Mouse (Mus musculus) heart, postnatal 4 days (tissue): ENCODE data around the gene Acot5. TPM values are rescaled to one million over a fixed set of nuclear protein-coding genes. Genes with fewer than 3 reads are reported as not detected.
"Not testable (repeated sequence)": the region's sequence is repeated elsewhere in the genome, so short reads cannot be mapped to it uniquely, and the experiment has no call there.

ENCODE experiments used
- DNase-seq: peaks from one replicate; pipeline ENCODE4 v3.0.0; 2021
- total RNA-seq, 2 experiments: library from RNA; stranded (reverse); gene quantifications; 2 replicates each; pipeline ENCODE4 v1.2.3; 2021

Gene Acot5
- under 1 TPM in 1 of 2 experiments, not detected in 1; 0.21 TPM for total RNA-seq

GRCm38 (mm10) chr12:84068986-84069385, at the start of gene Acot5:
Acot5 (plus strand) TSS chr12:84069325.
- DNase-seq, result no peak

GRCm38 (mm10) chr12:84020528-84020927, 48.6 kb upstream of the Acot5 start:
- peak; percentile 84 for DNase-seq

- not testable (repeated sequence) for DNase-seq
Measured at GRCm38 (mm10) chr12:84022266-84022665, 46.9 kb upstream of the Acot5 start.

DNA sequence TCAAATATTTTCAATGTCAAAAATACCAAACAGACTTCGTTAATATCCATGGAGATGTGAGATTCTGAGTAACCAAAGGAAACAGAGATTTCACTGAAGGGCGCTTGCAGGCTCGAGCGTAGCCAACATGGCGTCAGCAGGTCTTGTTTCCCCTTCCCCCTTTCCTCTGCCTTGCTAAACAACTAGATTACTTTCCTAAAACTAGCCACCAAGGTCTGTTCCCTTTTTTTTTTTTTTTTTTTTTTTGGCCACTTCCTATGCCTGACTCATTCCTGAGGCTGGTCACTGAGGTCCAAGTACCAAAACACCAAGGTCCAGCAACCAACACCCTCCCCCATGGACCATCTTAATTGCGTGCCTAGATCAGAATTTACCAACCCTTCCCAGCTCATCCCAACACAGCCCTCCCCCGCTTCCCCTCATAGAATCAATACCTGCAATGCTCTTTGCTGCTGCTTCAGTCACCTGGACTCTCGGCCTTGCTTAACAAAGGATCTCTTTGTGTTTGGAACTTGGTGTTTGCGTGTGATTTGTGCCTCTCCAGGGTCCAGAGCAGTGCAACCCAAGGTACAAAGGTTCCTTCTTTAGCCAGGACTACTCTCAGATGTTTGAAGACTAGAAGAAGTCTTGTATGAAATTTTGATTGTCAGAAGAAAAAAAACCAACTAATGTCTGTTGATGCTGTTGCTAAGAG, 45.9 kb upstream of the Acot5 start:
- no peak for DNase-seq

GRCm38 (mm10) chr12:84025888-84026287, 43.2 kb upstream of the Acot5 start:
- DNase-seq, result no peak

DNA sequence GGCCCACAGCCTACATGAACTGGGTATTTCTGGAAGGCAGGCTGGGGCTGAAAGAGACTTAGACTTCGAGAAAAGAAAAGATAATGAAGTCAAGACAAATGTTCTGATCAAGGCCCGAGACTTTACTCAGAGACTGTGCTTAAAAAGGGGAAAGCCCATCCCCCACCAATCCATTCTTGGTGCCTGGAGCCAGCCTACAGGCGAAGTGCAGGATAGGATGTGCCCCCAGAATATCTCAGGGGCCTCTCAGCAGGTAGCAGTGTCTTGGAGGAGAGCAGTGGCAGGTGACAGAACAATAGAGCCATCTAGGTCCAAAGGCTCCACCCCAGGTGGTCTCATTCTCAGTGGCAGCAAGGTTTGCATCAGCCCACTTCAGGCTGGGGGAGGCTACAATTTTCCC, 40.8 kb upstream of the Acot5 start:
- DNase-seq, result not testable (repeated sequence)

DNA sequence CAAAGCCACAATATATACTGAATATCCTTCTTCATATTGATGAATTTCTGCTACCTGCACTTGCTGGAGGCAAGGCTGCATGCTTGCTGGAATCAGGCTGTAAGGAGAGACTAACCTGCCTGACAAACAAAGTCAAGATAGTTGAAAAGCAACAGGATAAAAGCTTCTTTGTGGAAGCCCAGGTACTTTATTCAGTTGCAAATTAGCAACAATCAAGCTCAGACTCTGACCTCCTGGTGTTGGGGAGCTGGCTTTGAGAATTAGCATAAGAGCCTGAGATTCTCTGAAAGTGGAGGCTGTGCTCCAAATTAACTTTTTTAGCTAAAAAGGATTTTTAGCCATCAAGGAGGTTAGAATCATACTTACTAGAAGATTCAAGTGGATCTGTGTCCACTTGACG, 40.1 kb upstream of the Acot5 start:
- not testable (repeated sequence) for DNase-seq

GRCm38 (mm10) chr12:84030659-84031332, 38.3 kb upstream of the Acot5 start:
- peak; percentile 87 for DNase-seq

- DNase-seq, result no peak
Measured at GRCm38 (mm10) chr12:84032854-84033253, 36.3 kb upstream of the Acot5 start.

GRCm38 (mm10) chr12:84033302-84033701, 35.8 kb upstream of the Acot5 start:
- DNase-seq, result not testable (repeated sequence)

GRCm38 (mm10) chr12:84034108-84034507, 35.0 kb upstream of the Acot5 start:
- no peak for DNase-seq

DNA sequence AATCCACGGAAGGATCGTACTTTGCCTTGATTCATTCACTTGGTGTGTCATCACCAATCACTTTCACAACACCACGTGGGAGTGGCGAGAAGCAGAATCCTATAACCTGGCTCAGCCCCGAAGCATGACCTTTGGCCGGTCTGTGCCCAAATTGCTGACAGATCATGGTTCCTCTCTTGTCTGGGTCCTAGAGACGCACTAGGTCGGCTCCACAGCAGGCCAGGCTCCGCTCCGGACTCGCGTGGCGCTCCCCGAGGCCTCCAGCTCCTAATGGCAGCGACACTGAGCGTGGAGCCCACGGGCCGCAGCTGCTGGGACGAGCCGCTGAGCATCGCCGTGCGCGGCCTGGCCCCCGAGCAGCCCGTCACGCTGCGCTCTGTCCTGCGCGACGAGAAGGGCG, 30.9 kb upstream of the Acot5 start, which contains the start of gene Acot4:
Gene Acot4, plus strand, starts transcription at position 139 of the 400 bp plus-strand sequence.
- DNase-seq, result peak; percentile 16

DNA sequence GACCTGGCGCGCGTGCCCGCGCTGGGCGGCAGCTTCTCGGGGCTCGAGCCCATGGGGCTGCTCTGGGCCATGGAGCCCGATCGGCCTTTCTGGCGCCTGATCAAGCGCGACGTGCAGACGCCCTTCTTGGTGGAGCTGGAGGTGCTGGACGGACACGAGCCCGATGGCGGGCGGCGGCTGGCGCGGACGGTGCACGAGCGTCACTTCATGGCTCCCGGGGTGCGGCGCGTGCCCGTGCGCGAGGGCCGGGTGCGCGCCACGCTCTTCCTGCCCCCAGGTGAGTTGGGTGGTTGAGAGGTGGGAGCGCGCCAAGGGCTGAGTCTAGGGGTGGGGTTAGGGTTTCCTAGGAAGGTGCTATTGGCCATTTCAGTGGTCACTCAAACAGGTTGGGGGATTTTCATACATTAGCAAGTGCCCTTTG, 30.4 kb upstream of the Acot5 start, which contains the start of gene Gm49366:
Gene Gm49366, plus strand, starts transcription at position 245 of the 421 bp plus-strand sequence.
- peak; percentile 46 for DNase-seq

DNA sequence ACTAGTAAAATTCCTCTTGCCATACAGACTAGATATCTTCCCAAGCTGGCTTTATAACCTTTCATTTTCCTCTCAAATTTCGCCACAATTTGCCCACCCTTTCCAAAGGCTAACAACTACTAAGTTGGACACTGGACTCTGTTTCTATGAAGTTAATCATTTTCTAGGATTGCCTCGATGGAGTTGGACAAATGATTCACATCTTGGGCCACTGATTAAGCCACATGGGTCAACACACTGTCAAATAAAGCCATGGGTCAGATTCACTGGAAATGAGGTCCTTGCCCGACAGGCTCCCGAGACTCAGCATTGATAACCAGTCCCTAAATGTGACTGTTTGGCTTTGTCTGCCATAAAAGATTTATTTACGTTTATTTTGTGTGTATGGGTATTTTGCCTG, 26.9 kb upstream of the Acot5 start:
- no peak for DNase-seq

DNA sequence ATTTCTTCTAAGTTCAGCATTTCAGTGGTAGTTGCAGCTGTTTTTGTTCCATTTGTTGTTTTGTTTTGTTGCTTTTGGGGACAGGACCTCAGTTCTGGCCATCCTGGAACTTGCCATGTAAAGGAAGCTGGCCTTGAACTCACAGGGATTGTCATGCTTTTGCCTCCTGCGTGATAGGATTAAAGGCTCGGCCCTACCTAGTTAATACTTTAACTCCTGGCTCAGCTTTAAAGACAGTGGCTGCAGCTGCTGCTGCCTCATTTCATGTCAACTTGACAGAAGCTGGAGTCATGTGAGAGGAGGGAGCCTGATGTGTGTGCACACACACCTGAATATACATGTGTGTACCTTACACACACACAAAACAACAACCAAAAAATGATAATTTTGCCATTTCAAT, 25.1 kb upstream of the Acot5 start:
- DNase-seq, result no peak

- DNase-seq, result no peak
Measured at GRCm38 (mm10) chr12:84046906-84047305, 22.2 kb upstream of the Acot5 start.

GRCm38 (mm10) chr12:84050744-84051143, 18.4 kb upstream of the Acot5 start:
- not testable (repeated sequence) for DNase-seq

GRCm38 (mm10) chr12:84051937-84052474, 17.1 kb upstream of the Acot5 start, which contains the start of gene Acot3:
Acot3 (plus strand) TSS chr12:84052144.
- no peak for DNase-seq

GRCm38 (mm10) chr12:84052609-84053008, 16.5 kb upstream of the Acot5 start:
- no peak for DNase-seq

DNA sequence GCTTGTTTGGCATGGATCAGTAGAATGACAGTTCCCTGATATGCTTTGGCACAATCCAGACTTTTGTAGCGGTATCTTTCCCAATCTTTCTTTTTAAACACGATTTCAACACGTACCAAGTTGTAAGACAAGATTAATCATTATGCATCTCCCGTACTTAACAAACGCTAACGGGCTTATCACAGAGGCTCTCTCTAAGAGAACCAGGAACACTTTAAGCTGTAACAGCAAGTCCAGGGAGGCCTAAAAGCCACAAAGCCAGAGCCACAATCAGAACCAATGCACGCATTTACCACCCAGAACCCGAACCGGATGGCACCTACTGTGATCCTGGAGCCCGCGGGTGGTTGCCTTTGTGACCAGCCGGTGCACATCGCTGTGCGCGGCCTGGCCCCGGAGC, 16.0 kb upstream of the Acot5 start:
- no peak for DNase-seq

- peak; percentile 40 for DNase-seq
Measured at GRCm38 (mm10) chr12:84053679-84054391, 15.3 kb upstream of the Acot5 start.

DNA sequence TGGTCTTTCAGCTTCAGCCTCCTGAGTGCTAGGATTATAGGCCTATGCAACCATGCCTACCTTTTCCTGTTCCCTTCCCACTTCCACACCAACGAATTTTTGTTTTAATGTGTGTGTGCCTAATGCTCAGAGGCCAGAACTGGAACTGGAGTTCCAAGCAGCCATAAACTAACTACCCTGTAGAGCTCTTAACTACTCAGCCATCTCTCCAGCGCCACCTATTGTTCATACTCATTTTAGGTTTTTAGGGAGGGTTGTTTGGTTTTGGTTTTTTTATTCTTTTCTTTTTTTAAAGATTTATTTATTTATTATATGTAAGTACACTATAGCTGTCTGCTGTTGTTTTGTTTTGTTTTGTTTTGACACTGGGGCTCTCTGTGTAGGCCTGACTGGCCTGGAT, 8.2 kb upstream of the Acot5 start:
- DNase-seq, result peak; percentile 21

- DNase-seq, result no peak
Measured at GRCm38 (mm10) chr12:84062336-84062735, 6.8 kb upstream of the Acot5 start.
